Mouse (Mus musculus): ENCODE measurements at regions not wholly inside any gene's neighbourhood (a gene's known extent, or its start where the extent isn't known, plus 50 kb on each side); places are given as distances from the start of the nearest gene placed in this dataset.

GRCm38 (mm10) chr3:115599281-115599680 is 115.6 kb downstream of the S1pr1 start:
- no peak for DNase-seq (ENCODE audit: low spot score in 2 of 2)

GRCm38 (mm10) chr3:115596523-115596922 is 118.3 kb downstream of the S1pr1 start:
- DNase-seq (ENCODE audit: low spot score in 2 of 2), result peak; percentile 30 to 48

GRCm38 (mm10) chr3:115590716-115591115 is 124.2 kb downstream of the S1pr1 start:
- DNase-seq (ENCODE audit: low spot score in 2 of 2), result no peak

- DNase-seq (ENCODE audit: low spot score in 2 of 2), result no peak
Measured at GRCm38 (mm10) chr3:115588585-115588984, 126.3 kb downstream of the S1pr1 start.

DNA sequence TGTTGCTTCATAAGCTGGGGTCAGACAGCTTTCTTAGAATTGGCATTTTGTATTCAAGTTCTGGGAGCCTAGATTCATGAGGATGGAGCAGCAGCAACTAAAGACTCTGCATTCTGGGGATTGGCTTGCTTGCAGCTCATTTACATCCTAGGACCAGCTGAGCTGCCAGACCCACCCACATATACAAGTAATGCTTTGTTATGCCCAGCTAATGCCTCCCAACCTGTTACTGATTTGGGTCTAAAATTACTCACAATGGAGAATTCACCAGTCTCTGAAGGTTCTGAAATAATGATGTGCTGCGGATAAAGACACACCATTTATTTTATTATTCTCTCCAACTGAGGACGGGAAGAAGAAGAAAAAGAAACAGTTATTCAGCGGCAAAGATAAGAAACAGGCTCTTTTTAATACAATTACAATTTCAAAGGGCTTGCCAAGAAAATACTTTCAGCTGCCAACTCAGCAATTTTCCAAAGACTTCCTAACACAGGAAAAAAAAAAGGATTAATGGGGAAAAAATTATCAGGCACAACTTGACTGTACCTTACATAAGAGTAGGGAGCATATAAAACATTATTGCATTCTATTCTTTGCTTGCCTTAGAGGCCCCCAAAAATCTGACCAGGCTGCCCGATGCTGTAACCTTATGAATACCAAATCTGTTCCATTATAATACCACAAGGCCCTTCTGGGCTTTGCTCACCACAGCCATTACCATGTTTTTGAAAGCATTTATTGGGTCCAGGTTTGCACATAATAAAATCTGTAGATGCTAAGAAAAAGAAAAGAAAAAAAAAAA is 134.5 kb downstream of the S1pr1 start:
- DNase-seq (ENCODE audit: low spot score in 2 of 2), result peak; percentile 24 to 26

GRCm38 (mm10) chr3:115575371-115575770 is 139.5 kb downstream of the S1pr1 start:
- no peak for DNase-seq (ENCODE audit: low spot score in 2 of 2)

DNA sequence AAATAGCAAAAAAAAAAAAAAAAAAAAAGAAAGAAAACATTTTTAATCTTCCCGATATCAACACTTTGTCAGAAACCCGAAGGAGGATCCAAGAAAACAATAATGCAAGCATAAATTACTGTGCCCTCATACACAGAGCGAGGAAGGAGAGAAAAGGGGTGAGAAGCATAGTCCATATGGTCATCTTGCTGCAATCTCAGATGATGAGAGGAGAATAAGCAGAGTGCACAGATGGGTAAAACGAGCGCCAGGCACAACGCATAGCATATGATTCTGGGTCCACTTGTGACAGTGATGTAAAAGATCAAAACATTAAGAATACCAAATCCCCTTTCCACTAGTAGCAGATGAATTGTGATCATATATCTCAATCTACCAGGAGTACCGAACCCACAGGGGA is 152.1 kb downstream of the S1pr1 start:
- no peak for DNase-seq (ENCODE audit: low spot score in 2 of 2)

DNA sequence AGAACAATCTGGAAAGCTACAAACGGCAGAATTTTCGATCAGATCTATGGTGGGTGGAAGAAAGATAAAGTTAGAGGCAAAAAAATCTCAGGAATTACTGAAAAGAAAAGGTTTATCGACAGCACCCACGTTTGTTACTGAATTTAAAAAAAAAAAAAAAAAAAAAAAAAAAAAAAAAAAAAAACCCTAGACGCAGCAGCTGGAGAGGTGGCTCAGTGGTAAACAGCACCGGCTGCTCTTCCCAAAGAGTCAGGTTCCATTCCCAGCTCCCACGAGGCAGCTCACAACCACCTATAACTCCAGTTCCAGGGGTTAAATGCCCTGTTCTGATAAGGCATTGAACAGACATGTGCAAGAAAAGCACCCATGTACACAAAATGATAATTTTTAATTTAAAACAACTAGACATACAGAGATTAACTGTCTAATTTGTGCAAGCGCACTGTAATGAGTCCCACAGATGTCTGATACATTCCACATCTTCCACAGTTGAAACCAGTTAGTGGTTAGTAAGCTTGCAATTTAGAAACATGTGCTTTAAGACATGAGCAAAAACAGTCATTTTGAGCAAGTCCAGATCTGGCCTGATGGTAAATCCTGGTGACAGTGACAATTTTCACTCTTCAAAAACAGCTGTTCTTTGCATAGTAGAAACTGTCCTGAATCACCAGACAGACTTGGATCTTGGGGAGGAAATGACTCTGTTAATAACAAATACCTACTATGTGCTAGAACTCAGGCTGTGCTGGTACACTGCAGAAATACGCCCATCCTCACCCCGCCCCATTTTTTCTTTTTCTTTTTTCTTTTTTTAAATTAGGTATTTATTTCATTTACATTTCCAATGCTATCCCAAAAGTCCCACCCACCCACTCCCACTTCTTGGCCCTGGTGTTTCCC is 159.8 kb downstream of the S1pr1 start:
- DNase-seq (ENCODE audit: low spot score in 2 of 2), result no peak

DNA sequence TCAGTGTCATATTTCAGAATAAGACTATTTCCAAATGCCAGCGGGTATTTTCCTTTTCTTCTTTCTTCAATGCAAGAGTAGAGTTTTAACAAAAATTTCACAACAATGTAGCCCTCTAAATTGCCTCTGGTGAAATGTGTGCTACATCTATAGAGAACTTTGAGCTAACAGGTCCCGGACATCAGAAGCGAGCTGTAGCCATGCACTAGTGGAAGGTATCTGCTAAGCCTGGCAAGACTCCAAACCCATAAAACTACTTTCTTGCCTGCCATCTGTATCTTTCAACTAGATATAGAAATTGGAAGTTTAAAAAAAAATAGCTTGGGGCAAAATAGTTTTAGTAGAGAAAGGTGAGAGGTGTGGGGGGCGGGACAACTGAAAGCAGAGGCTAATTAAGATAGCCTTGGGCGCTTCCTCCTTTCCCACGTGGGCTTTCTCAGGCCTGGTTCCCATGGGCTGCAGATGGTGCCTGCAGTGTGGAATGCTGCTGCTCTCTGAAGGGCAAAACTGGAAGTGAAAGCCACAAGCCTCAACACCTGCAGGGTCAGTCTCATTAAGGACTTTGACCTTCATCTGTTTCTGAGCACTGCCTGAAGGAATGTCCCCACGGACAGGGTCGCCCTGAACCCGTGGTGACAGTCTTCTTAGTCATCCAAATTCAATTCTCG is 160.9 kb downstream of the S1pr1 start:
- no peak for DNase-seq (ENCODE audit: low spot score in 2 of 2)

DNA sequence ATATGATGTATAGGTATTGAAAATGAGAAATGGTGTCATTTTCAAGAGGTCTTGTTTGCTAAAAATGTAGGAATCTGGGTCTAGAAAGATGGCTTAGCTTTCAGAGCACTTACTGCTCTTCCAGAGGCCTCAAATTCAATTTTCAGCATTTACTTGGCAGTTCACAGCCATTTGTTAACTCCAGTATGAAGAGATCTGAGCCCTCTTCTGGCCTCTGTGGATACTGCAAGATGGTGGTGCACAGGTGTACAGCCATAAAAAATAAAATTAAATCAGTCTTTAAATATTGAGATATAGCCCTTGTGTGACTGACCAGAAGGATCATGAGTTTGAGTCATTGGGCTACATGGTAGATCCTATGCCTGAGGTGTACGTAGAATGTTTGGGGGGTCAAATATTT is 173.1 kb downstream of the S1pr1 start:
- DNase-seq (ENCODE audit: low spot score in 2 of 2), result peak in 1 of 2 experiments; percentile 9

DNA sequence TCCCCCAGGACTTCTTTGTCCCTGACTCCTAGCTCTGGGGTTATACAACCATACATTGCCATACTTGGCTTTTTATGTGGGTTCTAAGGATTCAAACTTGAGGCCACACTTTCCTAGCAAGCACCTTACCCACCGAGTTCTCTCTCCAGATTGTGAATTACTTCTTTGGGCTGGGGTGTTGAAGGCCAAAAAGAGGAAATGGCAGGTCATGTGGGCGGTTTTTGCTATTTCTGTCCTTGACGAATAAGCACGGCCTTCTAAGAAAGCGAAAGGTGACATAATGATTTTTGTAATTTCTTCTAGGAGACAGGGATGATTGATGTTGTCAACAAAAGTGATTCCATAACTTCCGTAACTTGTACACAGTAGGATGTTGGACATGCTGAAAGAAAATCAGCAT is 176.5 kb downstream of the S1pr1 start:
- no peak for DNase-seq (ENCODE audit: low spot score in 2 of 2)

- DNase-seq (ENCODE audit: low spot score in 2 of 2), result no peak
Measured at GRCm38 (mm10) chr3:115532141-115532735, 182.6 kb downstream of the S1pr1 start.

- DNase-seq (ENCODE audit: low spot score in 2 of 2), result no peak
Measured at GRCm38 (mm10) chr3:115530441-115530840, 184.4 kb downstream of the S1pr1 start.

DNA sequence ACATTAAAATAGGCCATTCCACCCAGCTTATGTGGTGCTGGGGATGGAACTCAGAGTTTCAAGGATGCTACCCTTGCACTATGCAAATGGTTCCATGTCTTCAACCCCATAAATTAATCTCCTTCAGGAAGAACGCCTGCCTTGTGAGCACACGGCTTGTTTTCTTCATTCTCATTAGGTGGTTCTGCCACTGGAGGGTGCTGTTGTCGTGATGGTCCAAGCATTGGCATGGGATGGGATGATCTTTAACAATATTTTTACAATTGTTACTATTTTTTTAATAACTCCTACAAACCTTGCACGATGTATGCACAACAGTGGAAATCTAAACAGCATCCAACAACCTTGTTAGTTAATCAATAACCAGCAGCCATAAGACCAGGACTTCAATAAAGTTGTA is 185.0 kb downstream of the S1pr1 start:
- peak in 1 of 2 experiments; percentile 35 for DNase-seq (ENCODE audit: low spot score in 2 of 2)

DNA sequence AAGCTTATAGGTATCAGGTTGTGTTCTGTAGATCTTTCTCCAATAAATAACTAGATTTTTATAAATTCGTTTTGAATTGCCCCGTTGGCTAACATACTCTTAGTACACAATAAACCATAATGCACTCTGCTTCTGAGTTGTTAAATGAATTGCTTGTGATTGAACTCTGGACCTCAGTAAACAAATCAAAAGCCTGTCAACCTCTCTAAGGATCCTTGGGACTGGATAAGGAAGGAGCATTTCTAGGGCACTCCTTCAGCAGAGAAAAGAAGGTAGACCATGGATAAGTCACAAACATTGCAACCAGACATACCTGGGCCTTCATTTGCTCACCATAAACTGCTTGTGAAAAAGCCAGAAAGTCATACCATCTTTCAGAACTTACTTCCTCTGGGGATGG is 191.4 kb downstream of the S1pr1 start:
- no peak for DNase-seq (ENCODE audit: low spot score in 2 of 2)

DNA sequence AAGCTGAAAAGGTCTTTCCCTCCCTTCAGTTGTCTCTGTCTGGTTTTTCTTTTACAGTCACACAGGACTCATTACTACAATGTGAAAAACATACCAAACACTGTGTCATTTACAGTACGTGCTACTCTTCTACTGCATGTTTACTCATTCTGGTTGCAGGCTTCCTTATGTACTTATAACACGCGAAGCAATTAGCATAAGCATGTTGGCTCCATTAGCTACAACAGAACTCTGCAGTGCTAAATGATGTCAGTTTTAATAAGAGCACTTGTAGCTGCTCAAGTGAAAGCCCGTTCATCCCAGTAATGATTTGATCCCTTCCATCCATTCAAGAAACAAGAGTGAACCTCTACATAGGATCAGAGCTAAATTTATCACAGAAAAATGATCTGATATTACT is 199.2 kb downstream of the S1pr1 start:
- no peak for DNase-seq (ENCODE audit: low spot score in 2 of 2)

GRCm38 (mm10) chr3:115509658-115510057 is 205.2 kb downstream of the S1pr1 start:
- no peak for DNase-seq (ENCODE audit: low spot score in 2 of 2)

DNA sequence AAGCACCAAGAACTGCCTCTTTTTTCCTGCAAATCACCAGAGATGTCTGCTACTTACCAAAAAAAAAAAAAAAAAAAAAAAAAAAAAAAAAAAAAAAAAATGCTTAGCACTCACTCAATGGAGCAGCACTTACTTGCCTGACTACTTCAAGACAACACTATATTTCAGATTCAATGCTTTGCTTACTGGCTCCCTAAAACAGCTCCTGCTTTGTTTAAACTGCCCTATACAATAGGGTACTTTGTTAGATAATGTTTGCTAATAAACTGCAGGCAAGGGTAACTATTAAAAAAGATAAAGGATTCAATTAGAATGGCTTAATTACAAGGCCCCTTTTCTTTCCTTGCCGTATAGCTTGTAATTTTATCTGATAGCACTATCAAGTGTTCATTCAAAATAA is 217.5 kb downstream of the S1pr1 start:
- DNase-seq (ENCODE audit: low spot score in 2 of 2), result no peak

- no peak for DNase-seq (ENCODE audit: low spot score in 2 of 2)
Measured at GRCm38 (mm10) chr3:115496110-115496509, 218.8 kb downstream of the S1pr1 start.

GRCm38 (mm10) chr3:115495692-115496091 is 219.2 kb downstream of the S1pr1 start:
- no peak for DNase-seq (ENCODE audit: low spot score in 2 of 2)

DNA sequence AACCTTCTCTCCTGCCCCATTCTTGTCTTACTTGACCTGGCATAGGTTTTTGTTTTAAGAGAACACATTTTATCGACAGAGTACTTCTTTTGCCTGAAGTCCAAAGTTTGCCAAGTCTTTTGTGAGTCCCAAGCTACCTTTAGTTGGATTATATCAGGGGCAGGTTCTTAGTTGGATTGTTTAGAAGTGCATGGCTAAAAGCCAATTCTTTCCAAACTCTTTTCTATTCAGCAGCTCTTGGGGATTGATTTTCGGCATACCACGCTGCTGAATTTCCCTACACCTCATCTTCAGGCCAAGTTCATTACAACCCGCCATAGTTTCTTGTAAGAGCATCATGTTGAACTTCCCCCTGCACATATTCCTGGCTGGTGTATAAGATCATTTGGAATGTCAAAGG is 245.9 kb downstream of the S1pr1 start:
- no peak for DNase-seq (ENCODE audit: low spot score in 2 of 2)

DNA sequence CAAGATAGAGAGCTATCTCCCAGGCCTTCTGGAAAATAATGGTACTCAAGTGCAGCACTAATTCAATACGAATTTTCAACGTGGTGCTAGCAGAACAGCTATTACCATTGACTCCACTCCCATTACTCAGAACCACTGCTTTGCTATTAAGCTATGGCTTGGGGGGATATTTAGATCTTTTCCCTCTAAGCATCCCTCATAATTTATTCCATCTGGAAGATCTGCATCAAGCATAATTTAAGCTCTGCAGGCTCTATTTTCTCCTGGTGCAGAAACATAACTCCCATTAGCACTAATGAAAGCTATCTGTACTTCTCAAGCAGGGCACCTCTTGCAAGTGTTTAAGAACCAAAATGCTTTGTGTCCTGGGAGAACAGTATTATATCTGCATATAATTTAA is 247.0 kb downstream of the S1pr1 start:
- DNase-seq (ENCODE audit: low spot score in 2 of 2), result no peak
